Mouse (Mus musculus) heart, embryonic 16.5 days (tissue): ENCODE data around the gene Chmp5. TPM values are rescaled to one million over a fixed set of nuclear protein-coding genes. Genes with fewer than 3 reads are reported as not detected.
"Not testable (repeated sequence)": the region's sequence is repeated elsewhere in the genome, so short reads cannot be mapped to it uniquely, and the experiment has no call there.

Source experiments
- ATAC-seq: fragments of 200-750 bp; cut with Nextera tagmentation; replicated peaks from 2 replicates; pipeline ENCODE4 v1.8.0; 2017; ENCODE audit warnings: moderate number of reproducible peaks; ENCODE audit not compliant: insufficient read depth, low FRiP score; ENCODE audit errors: extremely low read depth
- H3K27ac ChIP-seq: fragments of 300-500 bp; sonication (generic); 2 replicates; pipeline ENCODE4 v1.5.1; 2014; ENCODE audit warnings: mild to moderate bottlenecking, low read length, control low read depth, moderate library complexity
- H3K27me3 ChIP-seq: fragments of 300-500 bp; sonication (generic); 2 replicates; pipeline ENCODE4 v1.6.1; 2014; ENCODE audit warnings: low read length, mixed read lengths; ENCODE audit not compliant: control insufficient read depth, insufficient read depth
- H3K36me3 ChIP-seq: fragments of 300-500 bp; sonication (generic); 2 replicates; pipeline ENCODE4 v1.6.1; 2014; ENCODE audit not compliant: control insufficient read depth, insufficient read depth
- H3K4me1 ChIP-seq: fragments of 300-500 bp; sonication (generic); 2 replicates; pipeline ENCODE4 v1.6.1; 2014; ENCODE audit warnings: low read length, mixed read lengths; ENCODE audit not compliant: control insufficient read depth, insufficient read depth
- H3K4me2 ChIP-seq: fragments of 300-500 bp; sonication (generic); 2 replicates; pipeline ENCODE4 v1.6.1; 2014; ENCODE audit warnings: low read depth, mild to moderate bottlenecking, control low read depth, low read length
- H3K4me3 ChIP-seq: fragments of 300-500 bp; sonication (generic); 2 replicates; pipeline ENCODE4 v1.5.1; 2014; ENCODE audit warnings: mild to moderate bottlenecking, control low read depth, low read length
- H3K9ac ChIP-seq: fragments of 300-500 bp; sonication (generic); 2 replicates; pipeline ENCODE4 v1.6.1; 2014; ENCODE audit warnings: low read length, control low read depth
- H3K9me3 ChIP-seq: fragments of 300-500 bp; sonication (generic); replicated peaks from 2 replicates; pipeline ENCODE4 v1.6.1; 2016; ENCODE audit warnings: low read length; ENCODE audit not compliant: control insufficient read depth
- WGBS: fragments of 180-500 bp; shearing (Covaris S2); extraction: QIAGEN DNeasy Blood & Tissue Kit; methylation state at CpG from one replicate; pipeline ENCODE4 v1.1.7; 2014; 5-methylcytosine and 5-hydroxymethylcytosine counted together
- polyA plus RNA-seq: library from polyadenylated mRNA; unstranded; fragments of >200 nt; fragmentation: Nextera tagmentation; extraction: Ambion mirVana; gene quantifications from 2 replicates; pipeline ENCODE4 v1.2.1, GENCODE M21; 2015

The Chmp5 gene
- polyA plus RNA-seq, 1 experiment from 2014 or later, result 75.8 TPM

- peaks cover 10% of the 10 kb centered on the region for H3K4me1 ChIP-seq
- H3K4me2 ChIP-seq, result no peak overlapping the region
- no peak overlapping the region for H3K27ac ChIP-seq
- H3K9me3 ChIP-seq, result no peaks in the 10 kb centered on the region
- no peak overlapping the region for H3K4me3 ChIP-seq
- H3K27me3 ChIP-seq, result no peaks in the 10 kb centered on the region
- no peaks in the 10 kb centered on the region for H3K36me3 ChIP-seq
- WGBS, result 90% methylated on average over 7 of the region's 7 CpGs
- ATAC-seq, result no peak
- no peak overlapping the region for H3K9ac ChIP-seq
These were observed 31.5 kb upstream of the Chmp5 start for GRCm38 (mm10) chr4:40916592-40917155.

GRCm38 (mm10) chr4:40919785-40920184 lies 28.4 kb upstream of the Chmp5 start, which contains the start of gene Spink4:
Spink4 (plus strand) TSS chr4:40920052.
- peaks cover 10% of the 10 kb centered on the region for H3K4me1 ChIP-seq
- H3K4me3 ChIP-seq, result no peak within 1 kb of the TSS
- H3K36me3 ChIP-seq, result no peaks in the 10 kb centered on the region
- no peak within 1 kb of the TSS; the same call in 1 of the 2 replicates for H3K9ac ChIP-seq
- H3K9me3 ChIP-seq, result no peaks in the 10 kb centered on the region
- H3K27ac ChIP-seq, result peak within 1 kb of the TSS; percentile 69
- ATAC-seq, result peak; percentile 80
- no peak within 1 kb of the TSS for H3K4me2 ChIP-seq
- no peaks in the 10 kb centered on the region for H3K27me3 ChIP-seq
- 7% methylated on average over 3 of the region's 3 CpGs for WGBS

GRCm38 (mm10) chr4:40920576-40920975 lies 27.6 kb upstream of the Chmp5 start:
- Histone ChIP-seq H3K4me1 (peaks cover 10% of the 10 kb centered on the region), H3K4me2 (no peak overlapping the region), H3K36me3 (no peaks in the 10 kb centered on the region), H3K27ac (no peak overlapping the region; the same call in 1 of the 2 replicates), H3K4me3 (no peak overlapping the region), H3K27me3 (no peaks in the 10 kb centered on the region), H3K9ac (no peak overlapping the region), H3K9me3 (no peaks in the 10 kb centered on the region)
- no peak for ATAC-seq
- 76% methylated on average over 2 of the region's 2 CpGs for WGBS

- peaks cover 10% of the 10 kb centered on the region for H3K4me1 ChIP-seq
- no peaks in the 10 kb centered on the region for H3K27me3 ChIP-seq
- WGBS, result 70% methylated on average over 3 of the region's 3 CpGs
- H3K27ac ChIP-seq, result no peak overlapping the region
- ATAC-seq, result no peak
- H3K4me3 ChIP-seq, result no peak overlapping the region
- H3K9me3 ChIP-seq, result no peaks in the 10 kb centered on the region
- no peaks in the 10 kb centered on the region for H3K36me3 ChIP-seq
- no peak overlapping the region for H3K4me2 ChIP-seq
- H3K9ac ChIP-seq, result no peak overlapping the region
These were observed 26.9 kb upstream of the Chmp5 start for GRCm38 (mm10) chr4:40921288-40921687.

- no peaks in the 10 kb centered on the region for H3K9me3 ChIP-seq
- no peak overlapping the region for H3K27ac ChIP-seq
- no peak overlapping the region for H3K9ac ChIP-seq
- H3K4me2 ChIP-seq, result no peak overlapping the region
- no peaks in the 10 kb centered on the region for H3K27me3 ChIP-seq
- peaks cover 10% of the 10 kb centered on the region for H3K4me1 ChIP-seq
- ATAC-seq, result no peak
- H3K36me3 ChIP-seq, result no peaks in the 10 kb centered on the region
- H3K4me3 ChIP-seq, result no peak overlapping the region
- WGBS, result 65% methylated on average over 6 of the region's 6 CpGs
These were observed 25.0 kb upstream of the Chmp5 start for GRCm38 (mm10) chr4:40923087-40923651.

- Histone ChIP-seq H3K27me3 (no peaks in the 10 kb centered on the region), H3K4me1 (no peaks in the 10 kb centered on the region), H3K9me3 (no peaks in the 10 kb centered on the region), H3K4me2 (no peak overlapping the region), H3K36me3 (no peaks in the 10 kb centered on the region), H3K27ac (no peak overlapping the region), H3K4me3 (no peak overlapping the region), H3K9ac (no peak overlapping the region)
- WGBS, result 58% methylated on average over 3 of the region's 3 CpGs
- ATAC-seq, result no peak
These were observed 22.6 kb upstream of the Chmp5 start for GRCm38 (mm10) chr4:40925568-40925967.

GRCm38 (mm10) chr4:40929046-40929445 lies 19.2 kb upstream of the Chmp5 start:
- ATAC-seq, result no peak
- Histone ChIP-seq H3K4me2 (no peak overlapping the region), H3K27ac (no peak overlapping the region), H3K36me3 (peaks cover 13% of the 10 kb centered on the region), H3K9me3 (no peaks in the 10 kb centered on the region), H3K9ac (no peak overlapping the region), H3K27me3 (no peaks in the 10 kb centered on the region), H3K4me1 (no peaks in the 10 kb centered on the region), H3K4me3 (no peak overlapping the region)
- 82% methylated on average over 7 of the region's 7 CpGs for WGBS

GRCm38 (mm10) chr4:40933694-40934093 lies 14.5 kb upstream of the Chmp5 start:
- Histone ChIP-seq H3K4me2 (no peak overlapping the region), H3K4me3 (no peak overlapping the region), H3K9me3 (no peaks in the 10 kb centered on the region), H3K9ac (no peak overlapping the region), H3K27me3 (no peaks in the 10 kb centered on the region), H3K4me1 (no peaks in the 10 kb centered on the region), H3K36me3 (peaks cover 44% of the 10 kb centered on the region), H3K27ac (no peak overlapping the region)
- WGBS, result 72% methylated on average over 5 of the region's 5 CpGs
- ATAC-seq, result no peak

GRCm38 (mm10) chr4:40934369-40934768 lies 13.8 kb upstream of the Chmp5 start:
- peaks cover 51% of the 10 kb centered on the region for H3K36me3 ChIP-seq
- H3K9me3 ChIP-seq, H3K4me1 ChIP-seq, H3K27ac ChIP-seq, H3K4me3 ChIP-seq, H3K9ac ChIP-seq, H3K4me2 ChIP-seq, H3K27me3 ChIP-seq, ATAC-seq: not testable (repeated sequence)
- WGBS, result 83% methylated on average over 3 of the region's 3 CpGs
